Mouse (Mus musculus) embryonic facial prominence, embryonic 13.5 days (tissue): Measurements from ENCODE around the gene Kmt5c. TPM values are rescaled to one million over a fixed set of nuclear protein-coding genes. Genes with fewer than 3 reads are reported as not detected.
"Not testable (repeated sequence)": the region's sequence is repeated elsewhere in the genome, so short reads cannot be mapped to it uniquely, and the experiment has no call there.

ENCODE experiments used
- ATAC-seq: fragments of 200-750 bp; cut with Nextera tagmentation; 2 replicates; pipeline ENCODE4 v1.8.0; 2017; ENCODE audit warnings: low read depth; ENCODE audit not compliant: insufficient number of reproducible peaks, insufficient read depth, low FRiP score, low TSS enrichment
- H3K27ac ChIP-seq: fragments of 300-500 bp; sonication (generic); 2 replicates; pipeline ENCODE4 v1.5.1; 2015; ENCODE audit warnings: moderate library complexity, mild to moderate bottlenecking, inconsistent platforms
- H3K27me3 ChIP-seq: fragments of 300-500 bp; sonication (generic); 2 replicates; pipeline ENCODE4 v1.6.1; 2015; ENCODE audit warnings: mild to moderate bottlenecking, inconsistent platforms
- H3K36me3 ChIP-seq: fragments of 300-500 bp; sonication (generic); 2 replicates; pipeline ENCODE4 v1.6.1; 2015; ENCODE audit warnings: mild to moderate bottlenecking, inconsistent platforms
- H3K4me1 ChIP-seq: fragments of 300-500 bp; sonication (generic); 2 replicates; pipeline ENCODE4 v1.6.1; 2015; ENCODE audit warnings: inconsistent platforms
- H3K4me2 ChIP-seq: fragments of 300-500 bp; sonication (generic); 2 replicates; pipeline ENCODE4 v1.6.1; 2015; ENCODE audit warnings: moderate library complexity, mild to moderate bottlenecking, inconsistent platforms
- H3K4me3 ChIP-seq: fragments of 300-500 bp; sonication (generic); 2 replicates; pipeline ENCODE4 v1.5.1; 2015; ENCODE audit warnings: mild to moderate bottlenecking, inconsistent platforms
- H3K9ac ChIP-seq: fragments of 300-500 bp; sonication (generic); 2 replicates; pipeline ENCODE4 v1.6.1; 2015; ENCODE audit warnings: mild to moderate bottlenecking, inconsistent platforms
- H3K9me3 ChIP-seq: fragments of 300-500 bp; sonication (generic); 2 replicates; pipeline ENCODE4 v1.6.1; 2016; ENCODE audit warnings: inconsistent platforms
- WGBS: fragments of 180-500 bp; shearing (Covaris S2); methylation state at CpG from one replicate; pipeline ENCODE4 v1.1.7; 2015; ENCODE audit warnings: mixed read lengths; 5-methylcytosine and 5-hydroxymethylcytosine counted together
- polyA plus RNA-seq: library from polyadenylated mRNA; unstranded; fragments of >200 nt; fragmentation: Nextera tagmentation; extraction: Ambion mirVana; gene quantifications from 2 replicates; pipeline ENCODE4 v1.2.1, GENCODE M21; 2015

The Kmt5c gene
- polyA plus RNA-seq, 1 experiment from 2014 or later: 62.0 TPM

DNA sequence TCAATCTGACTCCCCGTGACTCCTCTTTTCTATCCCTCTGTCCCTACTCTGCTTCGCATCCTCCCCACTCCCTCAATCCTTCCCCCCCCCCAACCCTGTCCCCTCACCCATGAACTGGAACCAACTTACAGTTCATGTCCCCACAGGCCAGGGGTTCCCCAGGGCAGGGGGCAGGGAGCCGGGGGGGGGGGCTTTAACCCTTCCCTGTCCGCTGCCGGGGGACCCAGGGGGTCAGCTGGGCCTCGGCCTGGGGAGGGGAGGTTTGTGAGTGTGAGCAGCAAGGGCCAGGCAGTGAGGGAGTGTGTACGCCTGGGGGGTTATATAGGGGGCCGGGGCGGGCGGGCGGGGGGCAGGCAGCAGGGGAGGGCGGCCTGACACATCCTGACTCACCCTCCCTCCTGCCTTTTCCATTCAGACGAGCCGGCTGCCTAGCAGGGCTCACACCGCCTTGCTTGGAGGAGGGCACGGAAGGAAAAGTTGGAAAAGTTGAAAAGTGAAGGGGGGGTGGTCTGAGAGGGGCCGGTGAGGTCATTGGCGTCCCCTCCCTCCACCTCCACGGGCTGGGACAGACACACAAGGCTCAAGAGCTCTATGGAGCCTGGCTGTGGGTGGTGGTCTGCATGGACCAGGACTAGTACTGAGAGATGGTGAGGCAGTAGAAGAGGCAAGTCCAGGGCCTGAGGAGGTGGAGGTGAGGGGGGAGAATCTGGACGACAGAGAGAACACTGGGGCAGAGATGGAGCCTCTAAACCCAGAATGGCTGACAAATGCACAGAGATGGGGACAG lies 38.1 kb downstream of the Kmt5c start:
- H3K4me2 ChIP-seq: 0 out of 2 replicates have a peak overlapping the region, but pooled peaks have one; percentile 60
- 0 out of 2 replicates have a peak overlapping the region, but pooled peaks have one; percentile 55 for H3K9ac ChIP-seq
- H3K27me3 ChIP-seq: peaks cover 68% of the 10 kb centered on the region
- no peaks in the 10 kb centered on the region for H3K36me3 ChIP-seq
- H3K27ac ChIP-seq: no peak overlapping the region
- ATAC-seq: no peak
- H3K4me3 ChIP-seq: no peak overlapping the region
- H3K4me1 ChIP-seq: peaks cover 17% of the 10 kb centered on the region
- no peaks in the 10 kb centered on the region for H3K9me3 ChIP-seq
- 4% methylated on average over 20 of the region's 20 CpGs for WGBS

DNA sequence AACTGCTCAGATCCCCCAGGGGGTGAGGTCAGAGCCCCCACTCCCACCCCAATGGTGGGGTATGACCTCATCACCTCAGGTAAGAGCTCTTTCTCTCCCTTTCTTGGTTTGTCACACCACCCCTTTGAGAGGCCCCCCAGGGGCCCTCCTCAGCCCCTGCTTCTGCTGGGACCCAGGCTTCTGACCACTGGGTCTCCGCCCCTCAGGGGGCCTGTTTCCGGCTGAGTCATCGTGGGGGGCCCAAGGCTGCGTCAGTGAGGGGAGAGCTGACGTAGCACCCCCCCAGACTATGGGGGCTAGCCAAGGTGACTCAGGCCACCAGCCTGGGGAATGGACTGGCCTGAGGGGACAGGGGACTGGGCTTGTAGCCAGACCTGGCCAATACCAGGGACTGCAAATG lies 40.0 kb downstream of the Kmt5c start:
- Histone ChIP-seq H3K4me2 (no peak overlapping the region), H3K27ac (no peak overlapping the region), H3K9ac (no peak overlapping the region), H3K27me3 (peaks cover 62% of the 10 kb centered on the region), H3K4me3 (no peak overlapping the region), H3K4me1 (peaks cover 17% of the 10 kb centered on the region), H3K36me3 (no peaks in the 10 kb centered on the region), H3K9me3 (no peaks in the 10 kb centered on the region)
- ATAC-seq: no peak
- 42% methylated on average over 5 of the region's 5 CpGs for WGBS

DNA sequence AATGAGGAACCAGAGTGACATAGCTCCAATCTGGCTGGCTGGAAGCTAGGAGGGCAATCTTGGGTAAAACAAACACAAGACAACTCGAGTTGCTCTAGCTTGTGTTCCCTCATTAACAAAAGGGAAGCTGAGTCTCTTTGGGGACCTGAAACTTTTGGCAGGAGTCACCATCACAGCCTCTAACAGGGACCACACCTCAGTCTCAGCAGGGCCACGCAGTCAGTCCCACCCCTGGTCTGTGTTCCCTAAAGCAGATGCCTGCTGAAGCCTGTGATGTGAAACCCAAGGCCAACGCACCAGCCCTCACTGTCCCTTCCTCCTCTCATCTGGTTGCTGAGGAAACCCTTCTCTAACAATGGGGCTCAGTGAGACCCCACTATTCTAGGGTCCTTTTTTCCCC lies 42.2 kb downstream of the Kmt5c start:
- no peaks in the 10 kb centered on the region for H3K36me3 ChIP-seq
- no peak overlapping the region for H3K4me3 ChIP-seq
- H3K9me3 ChIP-seq: no peaks in the 10 kb centered on the region
- peaks cover 11% of the 10 kb centered on the region for H3K4me1 ChIP-seq
- peaks cover 40% of the 10 kb centered on the region for H3K27me3 ChIP-seq
- H3K27ac ChIP-seq: no peak overlapping the region
- WGBS: 54% methylated on average over 3 of the region's 3 CpGs
- H3K4me2 ChIP-seq: no peak overlapping the region
- no peak overlapping the region for H3K9ac ChIP-seq
- ATAC-seq: no peak

DNA sequence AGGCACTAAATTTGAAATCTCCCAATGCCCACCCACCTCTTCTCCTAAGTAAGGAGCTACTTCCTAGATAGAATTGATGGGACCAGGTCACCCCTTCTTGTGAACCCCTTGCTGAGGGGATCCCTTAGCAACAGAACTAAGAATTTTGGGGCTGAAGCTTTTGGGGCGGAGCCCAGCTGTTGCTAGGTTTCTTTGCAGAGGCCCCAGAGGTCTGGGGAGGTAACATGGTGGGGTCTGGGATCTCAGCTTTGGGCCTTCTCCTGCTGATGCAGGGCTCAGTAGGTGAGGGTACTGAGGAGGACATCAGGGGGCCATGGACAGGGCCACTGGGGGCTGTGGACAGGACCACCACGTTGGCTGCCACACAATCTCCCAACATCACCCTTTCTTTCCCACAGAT lies 42.8 kb downstream of the Kmt5c start, which contains the start of the genes Il11 and Tmem190:
TSS of gene Il11 (minus strand) at position 101 of the 400 bp plus-strand sequence.
TSS of gene Tmem190 (plus strand) at position 179 of the 400 bp plus-strand sequence.
- Histone ChIP-seq H3K9ac (no peak within 1 kb of the TSS), H3K36me3 (no peaks in the 10 kb centered on the region), H3K4me3 (no peak within 1 kb of the TSS), H3K4me2 (no peak within 1 kb of the TSS), H3K9me3 (no peaks in the 10 kb centered on the region), H3K27me3 (peaks cover 37% of the 10 kb centered on the region), H3K4me1 (peaks cover 4% of the 10 kb centered on the region; the same call in 1 of the 2 replicates), H3K27ac (no peak within 1 kb of the TSS)
- no peak for ATAC-seq
- WGBS: 73% methylated on average over 2 of the region's 2 CpGs

DNA sequence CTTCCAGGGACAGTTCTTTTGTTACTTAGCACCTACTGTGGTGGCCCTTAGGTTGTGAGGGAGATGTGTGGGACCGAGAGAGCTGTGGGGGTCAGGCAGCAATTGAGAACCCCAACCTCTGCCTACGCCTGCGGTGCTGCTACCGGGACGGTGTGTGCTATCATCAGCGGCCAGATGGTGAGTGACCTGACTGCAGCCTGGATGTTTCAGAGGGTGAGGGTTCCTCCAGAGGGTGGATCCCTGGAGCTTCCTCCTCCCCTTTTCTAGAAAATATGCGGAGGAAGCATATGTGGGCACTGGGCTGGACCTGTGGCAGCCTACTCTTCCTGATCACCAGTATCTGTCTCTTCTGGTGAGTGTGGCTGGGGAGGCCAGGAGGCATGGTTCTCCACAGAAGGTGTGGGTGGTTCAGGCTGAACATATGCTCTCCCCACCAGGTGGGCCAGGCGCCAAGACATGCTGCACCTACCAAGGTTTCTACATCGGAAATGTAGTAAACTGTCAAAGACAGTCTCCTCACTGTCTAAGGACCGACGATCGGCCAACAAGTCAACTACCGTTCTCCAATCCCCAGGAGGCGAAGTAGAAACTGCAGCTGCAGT lies 43.9 kb downstream of the Kmt5c start:
- no peaks in the 10 kb centered on the region for H3K9me3 ChIP-seq
- H3K36me3 ChIP-seq: no peaks in the 10 kb centered on the region
- no peak overlapping the region for H3K27ac ChIP-seq
- H3K27me3 ChIP-seq: peaks cover 34% of the 10 kb centered on the region
- WGBS: 88% methylated on average over 14 of the region's 14 CpGs
- ATAC-seq: no peak
- no peak overlapping the region for H3K4me2 ChIP-seq
- no peak overlapping the region for H3K4me3 ChIP-seq
- H3K4me1 ChIP-seq: peaks cover 9% of the 10 kb centered on the region; the same call in 1 of the 2 replicates
- no peak overlapping the region for H3K9ac ChIP-seq

DNA sequence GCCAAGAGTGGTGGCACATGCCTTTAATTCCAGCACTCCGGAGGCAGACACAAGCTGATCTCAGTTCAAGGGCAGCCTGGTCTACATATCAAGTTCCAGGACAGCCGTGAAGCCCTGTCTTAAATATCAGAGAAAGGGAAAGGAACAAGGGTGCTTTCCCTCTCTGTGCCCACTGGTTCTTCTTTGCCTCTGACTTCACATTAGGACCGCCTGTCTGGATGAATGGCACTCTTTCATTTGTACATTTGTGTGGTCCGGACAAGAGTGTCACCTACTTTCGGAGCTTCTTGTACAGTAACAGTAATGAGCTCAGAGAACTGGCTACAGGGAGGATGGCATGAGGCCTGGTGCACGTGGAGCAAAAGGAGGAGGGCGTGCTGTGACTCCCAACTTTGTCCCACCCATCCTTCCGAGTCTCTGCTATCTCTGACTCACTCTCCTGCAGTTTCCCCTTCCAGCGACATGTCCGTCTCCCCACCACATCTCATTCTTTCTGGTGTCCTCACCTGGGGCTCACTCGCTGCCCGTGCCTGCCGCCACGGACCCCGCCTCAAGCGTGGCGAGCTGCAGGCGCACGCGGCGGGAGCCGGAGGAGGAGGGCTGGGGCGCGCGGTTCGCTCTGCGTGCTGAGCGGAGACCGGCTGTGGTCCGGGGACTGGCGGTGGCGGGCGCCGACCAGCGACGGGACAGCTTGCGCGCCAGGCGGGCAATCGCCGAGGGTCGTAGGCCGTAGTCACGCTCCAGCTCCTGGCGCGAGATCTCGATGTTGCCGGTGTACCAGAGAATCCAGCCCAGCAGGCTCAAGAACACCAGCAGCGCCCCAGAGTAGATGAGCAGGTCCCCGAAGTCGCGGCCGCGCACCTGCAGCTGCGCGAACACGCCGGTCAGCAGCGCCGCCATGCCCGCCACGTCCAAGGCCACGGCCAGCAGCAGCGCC lies 48.9 kb downstream of the Kmt5c start:
- ATAC-seq: 0 out of 2 replicates have a peak, but pooled peaks have one; percentile 39
- Histone ChIP-seq H3K4me3 (peak overlapping the region; percentile 59), H3K27me3 (peaks cover 24% of the 10 kb centered on the region), H3K9ac (peak overlapping the region; percentile 84), H3K4me2 (peak overlapping the region; percentile 95), H3K27ac (peak overlapping the region; percentile 33), H3K9me3 (no peaks in the 10 kb centered on the region), H3K4me1 (peaks cover 14% of the 10 kb centered on the region), H3K36me3 (peaks cover 2% of the 10 kb centered on the region)
- WGBS: 1% methylated on average over 64 of the region's 64 CpGs

DNA sequence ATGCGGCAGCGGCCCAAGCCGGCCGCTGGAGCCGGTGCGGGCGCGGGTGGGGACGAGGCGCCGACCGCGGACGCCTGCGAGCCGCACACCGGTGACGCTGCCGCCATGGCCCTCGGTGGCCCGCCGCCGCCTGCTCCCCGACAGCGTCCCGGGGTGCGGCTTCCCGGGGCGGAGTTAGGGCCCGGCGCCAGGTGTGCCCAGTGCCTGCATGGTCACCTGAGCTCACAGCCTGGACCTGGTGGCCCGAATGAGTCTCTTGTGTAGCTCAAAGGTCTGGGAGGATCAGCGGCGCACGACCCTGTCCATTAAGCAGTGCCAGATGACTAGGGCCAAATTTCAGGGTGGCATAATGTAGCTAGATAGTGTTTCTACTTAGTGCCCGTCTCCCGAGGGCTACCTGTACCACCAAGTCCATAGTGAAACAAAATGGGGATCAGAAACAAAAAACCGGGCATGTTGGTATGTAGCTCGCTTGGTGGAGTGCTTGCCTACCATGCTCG lies 49.6 kb downstream of the Kmt5c start, which contains the start of gene Tmem238:
TSS of gene Tmem238 (minus strand) at position 221 of the 500 bp plus-strand sequence.
- Histone ChIP-seq H3K9me3 (no peaks in the 10 kb centered on the region), H3K27ac (peak within 1 kb of the TSS; percentile 33), H3K9ac (peak within 1 kb of the TSS; percentile 84), H3K4me1 (peaks cover 20% of the 10 kb centered on the region), H3K4me2 (peak within 1 kb of the TSS; percentile 95), H3K4me3 (peak within 1 kb of the TSS; percentile 59), H3K36me3 (peaks cover 9% of the 10 kb centered on the region), H3K27me3 (peaks cover 24% of the 10 kb centered on the region)
- 0 out of 2 replicates have a peak, but pooled peaks have one; percentile 8 for ATAC-seq
- WGBS: 6% methylated on average over 40 of the region's 40 CpGs

DNA sequence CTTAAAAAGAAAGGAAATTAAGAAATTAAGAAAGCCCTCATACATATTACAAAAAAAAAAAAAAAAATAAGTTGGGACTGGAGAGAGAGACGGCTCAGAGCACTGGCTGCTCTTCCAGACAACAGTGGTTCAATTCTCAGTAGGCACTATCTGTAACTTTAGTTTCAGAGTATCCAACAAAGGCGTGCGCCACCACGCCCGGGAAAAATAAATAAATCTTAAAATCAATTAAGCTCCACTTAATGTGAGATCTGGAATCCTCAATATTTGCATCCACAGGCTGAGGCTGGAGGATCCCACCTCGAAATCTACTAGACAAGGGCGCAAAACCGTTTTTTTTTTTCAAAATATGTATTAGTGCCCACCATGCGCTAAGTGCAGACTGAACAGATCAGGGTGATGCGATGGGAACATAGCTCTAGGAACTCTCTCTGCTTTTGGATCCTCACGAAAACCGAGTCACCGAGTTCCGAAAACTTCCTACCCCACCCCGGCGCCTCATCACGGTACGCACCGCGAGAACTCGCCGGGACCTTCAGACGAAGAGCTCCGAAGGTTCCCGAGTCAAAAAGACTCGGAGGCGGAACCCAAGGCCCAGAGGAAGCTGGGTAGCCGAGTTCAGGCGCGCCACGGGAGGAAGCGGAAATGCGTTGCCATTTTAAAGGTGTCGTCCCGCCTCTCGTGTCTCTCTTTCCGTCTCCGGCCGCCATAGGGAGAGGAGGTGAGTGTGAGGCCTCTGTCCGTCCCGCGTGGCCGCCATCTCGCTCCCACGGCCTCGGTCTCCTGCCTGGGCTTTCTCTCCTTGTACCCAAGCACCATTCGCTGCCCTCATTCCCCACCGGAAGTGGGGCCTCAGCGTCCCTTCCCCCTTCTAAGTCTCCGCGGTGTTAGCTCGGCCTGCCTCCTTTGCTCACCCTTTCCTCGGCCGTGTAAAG lies 52.6 kb downstream of the Kmt5c start, which contains the start of gene Rpl28:
TSS of gene Rpl28 (plus strand) at position 597 of the 935 bp plus-strand sequence.
- 1% methylated on average over 54 of the region's 54 CpGs for WGBS
- peak within 1 kb of the TSS; percentile 87 for H3K4me3 ChIP-seq

DNA sequence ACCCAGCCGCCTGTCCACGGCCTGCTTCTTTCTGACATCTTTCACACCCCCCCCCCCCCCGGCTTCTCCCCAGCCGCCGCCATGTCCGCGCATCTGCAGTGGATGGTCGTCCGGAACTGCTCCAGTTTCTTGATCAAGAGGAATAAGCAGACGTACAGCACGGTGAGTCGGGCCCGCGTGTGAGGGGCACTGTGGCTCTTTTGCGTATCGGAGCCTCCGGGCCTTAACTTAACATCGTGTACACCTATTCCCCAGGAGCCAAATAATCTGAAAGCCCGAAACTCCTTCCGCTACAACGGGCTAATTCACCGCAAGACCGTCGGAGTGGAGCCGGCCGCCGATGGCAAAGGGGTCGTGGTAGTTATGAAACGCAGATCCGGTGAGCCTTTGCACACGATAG lies 53.3 kb downstream of the Kmt5c start:
- peak overlapping the region; percentile 96 for H3K9ac ChIP-seq
- WGBS: under 1% methylated on average over 31 of the region's 31 CpGs
- not testable (repeated sequence) for ATAC-seq

More for the DNA sequence above, 52.6 kb downstream of the Kmt5c start, which contains the start of gene Rpl28:
- Histone ChIP-seq H3K4me2 (peak within 1 kb of the TSS; percentile 86), H3K36me3 (peaks cover 37% of the 10 kb centered on the region), H3K9ac (peak within 1 kb of the TSS; percentile 96), H3K27me3 (peaks cover 22% of the 10 kb centered on the region), H3K27ac (peak within 1 kb of the TSS; percentile 96), H3K4me1 (peaks cover 23% of the 10 kb centered on the region), H3K9me3 (no peaks in the 10 kb centered on the region)
- ATAC-seq: peak; percentile 83

DNA sequence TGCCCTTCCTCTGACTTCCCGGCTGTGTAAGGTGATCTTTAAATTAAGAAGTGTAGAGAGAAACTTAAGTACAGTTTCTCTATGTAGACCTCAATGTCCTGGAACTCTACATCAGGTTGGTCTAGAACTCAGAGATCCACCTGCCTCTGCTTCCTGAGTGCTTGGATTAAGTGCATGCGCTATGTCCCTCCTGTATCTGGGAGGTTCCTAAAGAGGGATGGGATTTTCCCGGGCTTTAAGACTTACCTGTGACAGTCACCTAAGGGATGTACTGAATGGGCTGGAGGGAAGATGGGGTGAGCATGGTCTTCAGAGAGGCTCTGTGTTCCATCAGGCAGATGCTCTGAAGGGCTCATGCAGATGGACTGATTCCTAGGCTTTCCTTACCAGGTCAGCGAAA lies 53.8 kb downstream of the Kmt5c start:
- ATAC-seq: no peak
- 33% methylated on average over 4 of the region's 4 CpGs for WGBS
- H3K27ac ChIP-seq: no peak overlapping the region
- H3K9me3 ChIP-seq: no peaks in the 10 kb centered on the region
- peak overlapping the region; percentile 96 for H3K9ac ChIP-seq
- peak overlapping the region; percentile 87 for H3K4me3 ChIP-seq
- peak overlapping the region; percentile 86 for H3K4me2 ChIP-seq
- H3K27me3 ChIP-seq: peaks cover 15% of the 10 kb centered on the region
- peaks cover 18% of the 10 kb centered on the region for H3K4me1 ChIP-seq
- peaks cover 41% of the 10 kb centered on the region for H3K36me3 ChIP-seq

More for the DNA sequence above, 53.3 kb downstream of the Kmt5c start:
- H3K36me3 ChIP-seq: peaks cover 41% of the 10 kb centered on the region
- H3K27ac ChIP-seq: peak overlapping the region; percentile 96
- peaks cover 22% of the 10 kb centered on the region for H3K4me1 ChIP-seq
- H3K4me3 ChIP-seq: peak overlapping the region; percentile 87
- not testable (repeated sequence) for H3K9me3 ChIP-seq
- peaks cover 19% of the 10 kb centered on the region for H3K27me3 ChIP-seq
- peak overlapping the region; percentile 86 for H3K4me2 ChIP-seq
